In genomic region chr4:25627039-25627438, GRCm38 (mm10) we compare ENCODE assay signal across 18 mouse cellular contexts.
DNase-seq lines count a peak whose midpoint lies in the region; ATAC-seq lines count a peak whose summit lies in the region.
"Had no signal": no experiment of that assay in that cellular context is flagged by ENCODE, and none has a peak within 500 bp of the region (broad histone marks: within the 10 kb centered on the region; RNA-seq: fewer than 3 reads in every experiment).

No protein-coding gene starts in this region.

- no peak overlapping the region for H3K27ac ChIP-seq in embryonic facial prominence, embryonic 14.5 days (replicated peaks; ENCODE audit: low read depth, low read length)
- H3K27ac ChIP-seq in embryonic facial prominence, embryonic 10.5 days (replicated peaks): no peak overlapping the region
- no peak overlapping the region for H3K27ac ChIP-seq in midbrain, embryonic 11.5 days (ENCODE audit: low read depth, low read length)
- no peak overlapping the region; the same call in 1 of the 2 replicates for H3K27ac ChIP-seq in midbrain, embryonic 10.5 days (replicated peaks)
- peak overlapping the region; percentile 44; the same call in 1 of the 2 replicates for H3K27ac ChIP-seq in forebrain, embryonic 13.5 days
- H3K27ac ChIP-seq in midbrain, embryonic 15.5 days: no peak overlapping the region
- H3K27ac ChIP-seq: embryonic facial prominence, embryonic 13.5 days; kidney, embryonic 15.5 days; limb, embryonic 15.5 days; liver, embryonic 15.5 days; neural tube, embryonic 13.5 days had no signal

- peaks cover 3% of the 10 kb centered on the region; the same call in 1 of the 2 replicates for H3K4me1 ChIP-seq in embryonic facial prominence, embryonic 14.5 days (ENCODE audit: control insufficient read depth, insufficient read depth, low read length)
- H3K4me1 ChIP-seq in embryonic facial prominence, embryonic 10.5 days: no peaks in the 10 kb centered on the region
- peaks cover 2% of the 10 kb centered on the region; the same call in 1 of the 2 replicates for H3K4me1 ChIP-seq in midbrain, embryonic 11.5 days (ENCODE audit: control insufficient read depth, insufficient read depth, low read length)
- H3K4me1 ChIP-seq in midbrain, embryonic 10.5 days: peaks cover 11% of the 10 kb centered on the region
- H3K4me1 ChIP-seq in forebrain, embryonic 13.5 days: peaks cover 19% of the 10 kb centered on the region
- peaks cover 4% of the 10 kb centered on the region; the same call in 1 of the 2 replicates for H3K4me1 ChIP-seq in midbrain, embryonic 15.5 days
- H3K4me1 ChIP-seq: embryonic facial prominence, embryonic 13.5 days; kidney, embryonic 15.5 days; limb, embryonic 15.5 days; liver, embryonic 15.5 days had no signal

- ATAC-seq in embryonic facial prominence, embryonic 14.5 days (ENCODE audit: low read depth): peak; percentile 48; the same call in 1 of the 2 replicates
- ATAC-seq in midbrain, embryonic 11.5 days (ENCODE audit: low FRiP score): 0 out of 2 replicates have a peak, but pooled peaks have one; percentile 49
- peak; percentile 79 for ATAC-seq in forebrain, embryonic 13.5 days
- 0 out of 2 replicates have a peak, but pooled peaks have one; percentile 37 for ATAC-seq in midbrain, embryonic 15.5 days (replicated peaks)
- ATAC-seq: activated CD4-positive, CD25-positive, alpha-beta regulatory T cell, adult 4 months; intestine, postnatal 0 days had no signal

- no peaks in the 10 kb centered on the region for H3K9me3 ChIP-seq in embryonic facial prominence, embryonic 14.5 days (ENCODE audit: control insufficient read depth, low read length)
- H3K9me3 ChIP-seq in embryonic facial prominence, embryonic 10.5 days: no peaks in the 10 kb centered on the region
- H3K9me3 ChIP-seq in midbrain, embryonic 11.5 days (ENCODE audit: control insufficient read depth, low read length): no peaks in the 10 kb centered on the region
- H3K9me3 ChIP-seq in midbrain, embryonic 10.5 days (replicated peaks): no peaks in the 10 kb centered on the region
- H3K9me3 ChIP-seq in forebrain, embryonic 13.5 days (replicated peaks): no peaks in the 10 kb centered on the region
- no peaks in the 10 kb centered on the region for H3K9me3 ChIP-seq in midbrain, embryonic 15.5 days
- H3K9me3 ChIP-seq: embryonic facial prominence, embryonic 13.5 days; G1E; kidney, embryonic 15.5 days; limb, embryonic 15.5 days; liver, embryonic 15.5 days; neural tube, embryonic 13.5 days had no signal

- no peak overlapping the region for H3K9ac ChIP-seq in embryonic facial prominence, embryonic 14.5 days (ENCODE audit: low read depth, low read length)
- H3K9ac ChIP-seq in midbrain, embryonic 11.5 days (ENCODE audit: low read length): no peak overlapping the region
- H3K9ac ChIP-seq in forebrain, embryonic 13.5 days: no peak overlapping the region
- no peak overlapping the region for H3K9ac ChIP-seq in midbrain, embryonic 15.5 days
- H3K9ac ChIP-seq: embryonic facial prominence, embryonic 13.5 days; kidney, embryonic 15.5 days; limb, embryonic 15.5 days; liver, embryonic 15.5 days; neural tube, embryonic 13.5 days had no signal

- H3K36me3 ChIP-seq in embryonic facial prominence, embryonic 14.5 days (ENCODE audit: control insufficient read depth, insufficient read depth, low read length): no peaks in the 10 kb centered on the region
- no peaks in the 10 kb centered on the region for H3K36me3 ChIP-seq in embryonic facial prominence, embryonic 10.5 days (replicated peaks)
- no peaks in the 10 kb centered on the region for H3K36me3 ChIP-seq in midbrain, embryonic 11.5 days (ENCODE audit: control insufficient read depth, insufficient read depth, low read length)
- H3K36me3 ChIP-seq in midbrain, embryonic 10.5 days: no peaks in the 10 kb centered on the region
- H3K36me3 ChIP-seq in forebrain, embryonic 13.5 days (ENCODE audit: poor library complexity, severe bottlenecking): no peaks in the 10 kb centered on the region
- H3K36me3 ChIP-seq in midbrain, embryonic 15.5 days (replicated peaks): no peaks in the 10 kb centered on the region
- H3K36me3 ChIP-seq: embryonic facial prominence, embryonic 13.5 days; G1E; kidney, embryonic 15.5 days; limb, embryonic 15.5 days; liver, embryonic 15.5 days; neural tube, embryonic 13.5 days had no signal

- H3K4me3 ChIP-seq in embryonic facial prominence, embryonic 14.5 days (ENCODE audit: low read depth, low read length): no peak overlapping the region
- H3K4me3 ChIP-seq in embryonic facial prominence, embryonic 10.5 days: no peak overlapping the region
- no peak overlapping the region for H3K4me3 ChIP-seq in midbrain, embryonic 11.5 days (ENCODE audit: low read depth, low read length)
- no peak overlapping the region for H3K4me3 ChIP-seq in midbrain, embryonic 10.5 days
- no peak overlapping the region for H3K4me3 ChIP-seq in forebrain, embryonic 13.5 days
- no peak overlapping the region for H3K4me3 ChIP-seq in midbrain, embryonic 15.5 days
- H3K4me3 ChIP-seq: embryonic facial prominence, embryonic 13.5 days; kidney, embryonic 15.5 days; limb, embryonic 15.5 days; liver, embryonic 15.5 days; neural tube, embryonic 13.5 days had no signal

- no peak for DNase-seq in embryonic facial prominence, embryonic 14.5 days (ENCODE audit: low spot score)
- DNase-seq in embryonic facial prominence, embryonic 10.5 days (ENCODE audit: low spot score): no peak
- no peak for DNase-seq in midbrain, embryonic 11.5 days (ENCODE audit: low spot score, missing footprints)
- no peak for DNase-seq in midbrain, embryonic 10.5 days (ENCODE audit: low spot score)
- no peak for DNase-seq in gastrocnemius, postnatal 25 days
- DNase-seq: adrenal gland, postnatal 14 days; gastrocnemius, postnatal 36 days; thymus, postnatal 25 days had no signal

- no peaks in the 10 kb centered on the region for H3K27me3 ChIP-seq in embryonic facial prominence, embryonic 14.5 days (replicated peaks; ENCODE audit: control insufficient read depth, insufficient read depth, low read length)
- no peaks in the 10 kb centered on the region for H3K27me3 ChIP-seq in embryonic facial prominence, embryonic 10.5 days (replicated peaks; ENCODE audit: low read depth, poor library complexity, severe bottlenecking)
- H3K27me3 ChIP-seq in midbrain, embryonic 11.5 days (ENCODE audit: control insufficient read depth, insufficient read depth, low read length): no peaks in the 10 kb centered on the region
- H3K27me3 ChIP-seq in midbrain, embryonic 10.5 days (ENCODE audit: low read depth, poor library complexity, severe bottlenecking): no peaks in the 10 kb centered on the region
- H3K27me3 ChIP-seq in forebrain, embryonic 13.5 days: no peaks in the 10 kb centered on the region
- H3K27me3 ChIP-seq in midbrain, embryonic 15.5 days (replicated peaks): no peaks in the 10 kb centered on the region
- H3K27me3 ChIP-seq: embryonic facial prominence, embryonic 13.5 days; kidney, embryonic 15.5 days; limb, embryonic 15.5 days; liver, embryonic 15.5 days; neural tube, embryonic 13.5 days had no signal

- 41% methylated on average over 1 of the region's 1 CpGs for WGBS in embryonic facial prominence, embryonic 14.5 days
- 63% methylated on average over 1 of the region's 1 CpGs for WGBS in embryonic facial prominence, embryonic 10.5 days
- WGBS in midbrain, embryonic 11.5 days: 40% methylated on average over 1 of the region's 1 CpGs
- WGBS in midbrain, embryonic 10.5 days: 44% methylated on average over 1 of the region's 1 CpGs
- 6% methylated on average over 1 of the region's 1 CpGs for WGBS in forebrain, embryonic 13.5 days
- WGBS in midbrain, embryonic 15.5 days: 7% methylated on average over 1 of the region's 1 CpGs

- H3K4me2 ChIP-seq in embryonic facial prominence, embryonic 14.5 days (ENCODE audit: low read depth, low read length): no peak overlapping the region
- H3K4me2 ChIP-seq in midbrain, embryonic 11.5 days: no peak overlapping the region
- peak overlapping the region; percentile 12; the same call in 1 of the 2 replicates for H3K4me2 ChIP-seq in forebrain, embryonic 13.5 days
- H3K4me2 ChIP-seq in midbrain, embryonic 15.5 days: no peak overlapping the region
- H3K4me2 ChIP-seq: embryonic facial prominence, embryonic 13.5 days; kidney, embryonic 15.5 days; limb, embryonic 15.5 days; liver, embryonic 15.5 days; neural tube, embryonic 13.5 days had no signal
